Mouse (Mus musculus) adrenal gland, adult 2 months (tissue): ENCODE data around the gene Kat7. TPM values are rescaled to one million over a fixed set of nuclear protein-coding genes. Genes with fewer than 3 reads are reported as not detected.

Source experiments
- DNase-seq: peaks from one replicate; pipeline ENCODE4 v3.0.0; 2021
- polyA plus RNA-seq: library from polyadenylated mRNA; depleted of rRNA; stranded (reverse); fragments of >200 nt; gene quantifications from 2 replicates; pipeline ENCODE4 v1.2.3, GENCODE M21; 2012
- total RNA-seq, 2 experiments: library from RNA; stranded (reverse); gene quantifications; 2 replicates each; pipeline ENCODE4 v1.2.3; 2021

Gene Kat7
- total and polyA plus RNA-seq, 3 experiments: 23.8 to 64.2 (median 51.7) TPM

GRCm38 (mm10) chr11:95333805-95334204 is 23.8 kb upstream of the Kat7 start:
- DNase-seq: no peak

- DNase-seq: no peak
Measured at GRCm38 (mm10) chr11:95333209-95333608, 23.2 kb upstream of the Kat7 start.

GRCm38 (mm10) chr11:95330662-95331061 is 20.6 kb upstream of the Kat7 start:
- no peak for DNase-seq

GRCm38 (mm10) chr11:95328629-95329028 is 18.6 kb upstream of the Kat7 start:
- DNase-seq: no peak

- DNase-seq: peak; percentile 60
Measured at GRCm38 (mm10) chr11:95326243-95326642, 16.2 kb upstream of the Kat7 start.

- DNase-seq: no peak
Measured at GRCm38 (mm10) chr11:95325832-95326231, 15.8 kb upstream of the Kat7 start.

GRCm38 (mm10) chr11:95324181-95324580 is 14.1 kb upstream of the Kat7 start:
- DNase-seq: no peak

GRCm38 (mm10) chr11:95320010-95320409 is 10.0 kb upstream of the Kat7 start:
- no peak for DNase-seq

- DNase-seq: no peak
Measured at GRCm38 (mm10) chr11:95319506-95319905, 9.5 kb upstream of the Kat7 start.

- no peak for DNase-seq
Measured at GRCm38 (mm10) chr11:95318116-95318515, 8.1 kb upstream of the Kat7 start.

GRCm38 (mm10) chr11:95315215-95315955 is 5.3 kb upstream of the Kat7 start:
- no peak for DNase-seq

- DNase-seq: no peak
Measured at GRCm38 (mm10) chr11:95311425-95311807, 1.4 kb upstream of the Kat7 start.

GRCm38 (mm10) chr11:95310648-95311424 is 790 bp upstream of the Kat7 start:
- DNase-seq: no peak

GRCm38 (mm10) chr11:95309510-95310006 is 488 bp downstream of the Kat7 start:
- peak; percentile 99 for DNase-seq

- DNase-seq: no peak
Measured at GRCm38 (mm10) chr11:95307526-95307925, 2.5 kb downstream of the Kat7 start.

- no peak for DNase-seq
Measured at GRCm38 (mm10) chr11:95305600-95305999, 4.4 kb downstream of the Kat7 start.

GRCm38 (mm10) chr11:95301772-95302171 is 8.3 kb downstream of the Kat7 start:
- DNase-seq: no peak

GRCm38 (mm10) chr11:95299886-95300285 is 10.2 kb downstream of the Kat7 start:
- DNase-seq: peak; percentile 70

GRCm38 (mm10) chr11:95298146-95298545 is 11.9 kb downstream of the Kat7 start:
- no peak for DNase-seq

- DNase-seq: no peak
Measured at GRCm38 (mm10) chr11:95295736-95296135, 14.3 kb downstream of the Kat7 start.

- DNase-seq: no peak
Measured at GRCm38 (mm10) chr11:95293017-95293624, 16.9 kb downstream of the Kat7 start.

GRCm38 (mm10) chr11:95291998-95292397 is 18.0 kb downstream of the Kat7 start:
- DNase-seq: no peak

GRCm38 (mm10) chr11:95282331-95282730 is 27.7 kb downstream of the Kat7 start:
- DNase-seq: no peak
